Mouse (Mus musculus): ENCODE results near the gene Hsf3.
"Not testable (repeated sequence)": the region's sequence is repeated elsewhere in the genome, so short reads cannot be mapped to it uniquely, and the experiment has no call there.

Hsf3 gene

GRCm38 (mm10) chrX:96456201-96456963, at the start of gene Hsf3:
TSS of gene Hsf3 (minus strand) at chrX:96456294.
- DNase-seq (ENCODE audit: low read depth), result no peak

GRCm38 (mm10) chrX:96501580-96501979, 45.5 kb upstream of the Hsf3 start:
- no peak for DNase-seq (ENCODE audit: low read depth)

DNA sequence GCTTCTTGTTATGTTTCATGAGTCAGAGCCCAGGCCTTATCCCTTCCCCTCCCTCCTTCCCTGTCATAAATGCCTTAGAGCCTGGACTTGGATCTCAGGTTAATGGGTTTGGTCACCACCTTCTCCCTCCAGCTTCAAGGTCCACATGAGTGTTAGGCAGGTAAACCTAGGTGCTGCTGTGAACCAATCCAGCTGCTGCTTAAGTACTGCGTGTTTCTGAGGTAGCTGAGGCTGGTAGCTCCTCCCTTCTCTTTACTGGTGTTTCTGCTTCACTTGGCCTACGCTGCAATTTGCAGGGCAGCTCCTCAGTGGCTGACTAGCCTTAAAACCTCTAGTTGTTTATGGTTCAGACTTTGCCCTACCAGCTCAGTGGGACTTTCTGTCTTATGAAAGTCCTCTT, 945 bp downstream of the Hsf3 start, which contains the start of gene Heph:
TSS of gene Heph (plus strand) at position 211 of the 400 bp plus-strand sequence.
- DNase-seq (ENCODE audit: low read depth), result no peak

GRCm38 (mm10) chrX:96419383-96419782, 36.7 kb downstream of the Hsf3 start:
- DNase-seq (ENCODE audit: low read depth), result no peak

- no peak for DNase-seq (ENCODE audit: low read depth)
Measured at GRCm38 (mm10) chrX:96417733-96418132, 38.4 kb downstream of the Hsf3 start.

DNA sequence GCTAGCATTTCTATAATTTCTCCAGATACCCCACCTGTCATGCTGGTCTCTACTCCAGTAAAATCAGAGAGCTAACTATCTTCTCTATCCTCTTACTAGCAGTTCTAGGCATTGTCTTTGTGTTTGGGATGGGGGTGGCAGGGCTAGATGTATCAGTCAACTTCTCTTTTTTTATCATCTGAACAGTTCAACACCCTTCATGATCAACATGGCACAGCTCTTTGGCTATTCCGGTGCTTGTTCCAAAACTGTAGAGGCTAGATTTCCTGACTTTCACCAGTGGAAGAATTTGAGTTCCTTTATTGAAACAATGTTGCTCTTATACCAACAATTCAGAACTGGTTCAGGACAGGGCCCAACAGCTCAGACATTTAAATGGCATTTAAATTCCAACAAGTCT, 39.1 kb downstream of the Hsf3 start:
- no peak for DNase-seq (ENCODE audit: low read depth)

DNA sequence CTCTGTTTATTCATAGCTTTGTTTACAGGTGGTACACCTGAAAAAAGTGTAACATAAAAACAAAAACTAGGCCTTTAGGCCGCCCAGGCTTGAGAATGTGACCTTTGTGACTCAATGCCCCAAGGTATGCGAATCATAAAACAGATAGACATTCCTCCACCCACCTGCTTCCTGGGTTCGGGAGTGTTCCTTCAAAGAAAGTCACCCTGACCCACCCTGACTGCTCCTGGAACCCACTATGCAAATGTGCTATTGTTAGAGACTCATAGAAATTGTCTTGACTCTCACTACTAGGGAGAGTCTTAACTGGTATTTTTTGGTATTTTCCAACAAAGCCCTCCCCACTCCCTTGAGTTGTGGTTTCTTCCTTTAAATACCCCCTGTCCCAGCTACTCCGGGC, 40.7 kb downstream of the Hsf3 start:
- DNase-seq (ENCODE audit: low read depth), result not testable (repeated sequence)

- no peak for DNase-seq (ENCODE audit: low read depth)
Measured at GRCm38 (mm10) chrX:96339108-96339507, 117.0 kb downstream of the Hsf3 start.

- DNase-seq (ENCODE audit: low read depth), result peak; percentile 53
Measured at GRCm38 (mm10) chrX:96329764-96330163, 126.3 kb downstream of the Hsf3 start.

DNA sequence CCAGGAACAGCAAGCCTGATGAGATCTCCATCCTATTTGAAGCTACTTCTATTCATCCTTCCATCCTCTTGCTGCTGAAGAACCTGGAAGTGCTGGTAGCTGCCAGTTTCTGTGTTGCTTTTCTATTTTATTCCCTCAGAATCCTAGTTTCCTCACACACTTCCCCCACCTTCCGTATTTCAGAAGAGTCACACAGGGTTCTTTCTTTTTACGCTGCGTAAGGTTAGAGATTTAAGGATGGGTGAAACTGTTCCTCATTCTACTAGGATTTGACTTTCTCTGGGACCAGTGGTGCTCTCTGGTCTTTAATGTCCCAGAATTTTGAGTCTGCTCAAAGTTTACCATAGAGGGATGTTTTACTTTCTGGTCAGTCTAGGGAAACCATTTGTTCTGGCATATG, 162.8 kb downstream of the Hsf3 start, which contains the start of gene Vsig4:
TSS of gene Vsig4 (minus strand) at position 101 of the 400 bp plus-strand sequence.
- DNase-seq (ENCODE audit: low read depth), result no peak

- DNase-seq (ENCODE audit: low read depth), result no peak
Measured at GRCm38 (mm10) chrX:96256509-96256908, 199.6 kb downstream of the Hsf3 start.

Data from NIH3T3 (cell line).